Mouse (Mus musculus) brain, embryonic 14.5 days (tissue): ENCODE results near the gene Jarid2.

Source experiments
- CTCF ChIP-seq: fragments of 200-500 bp; IDR thresholded peaks from 2 replicates; pipeline ENCODE4 v1.5.1; 2012; ENCODE audit warnings: inconsistent platforms, mild to moderate bottlenecking, moderate library complexity, borderline replicate concordance; ENCODE audit not compliant: insufficient read depth, insufficient read length; ENCODE audit errors: extremely low read depth
- POLR2A ChIP-seq: fragments of 200-500 bp; IDR thresholded peaks from 2 replicates; pipeline ENCODE4 v1.6.1; 2012; ENCODE audit warnings: mild to moderate bottlenecking, inconsistent platforms, borderline replicate concordance; ENCODE audit not compliant: poor library complexity, insufficient read depth, insufficient read length, severe bottlenecking; ENCODE audit errors: extremely low read depth

DNA sequence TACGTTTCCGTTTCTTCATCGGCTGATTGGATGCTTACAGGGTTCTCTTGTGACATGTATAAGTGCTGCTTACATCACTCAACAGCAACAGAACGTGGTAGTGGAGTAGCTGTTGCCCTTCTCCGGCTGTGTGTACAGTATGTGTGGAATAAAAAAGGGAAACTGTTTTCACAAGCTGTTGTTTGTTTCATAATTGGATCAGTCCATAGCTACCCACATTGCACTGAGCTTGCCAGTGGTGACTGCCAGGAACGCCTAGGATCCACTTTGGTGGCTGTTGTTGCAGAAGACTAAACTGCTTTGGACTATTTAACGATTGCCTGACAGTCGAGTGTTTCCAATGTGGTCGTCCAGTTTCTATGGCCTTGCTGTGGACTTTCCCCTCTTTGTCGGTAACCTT lies 191.8 kb downstream of the Jarid2 start:
- TF ChIP-seq CTCF (no peak), POLR2A (no peak)
